Mouse (Mus musculus) olfactory bulb, adult 2 months (tissue): ENCODE data around the gene A3galt2.

Source experiments
- CTCF ChIP-seq: fragments of 200-500 bp; IDR thresholded peaks from 2 replicates; pipeline ENCODE4 v1.5.1; 2012; ENCODE audit warnings: low read depth, mild to moderate bottlenecking, low read length, moderate library complexity; ENCODE audit not compliant: insufficient read depth
- POLR2A ChIP-seq: fragments of 200-500 bp; IDR thresholded peaks from 2 replicates; pipeline ENCODE4 v1.6.1; 2012; ENCODE audit warnings: mild to moderate bottlenecking, low read depth, low read length, moderate library complexity; ENCODE audit not compliant: insufficient read depth

DNA sequence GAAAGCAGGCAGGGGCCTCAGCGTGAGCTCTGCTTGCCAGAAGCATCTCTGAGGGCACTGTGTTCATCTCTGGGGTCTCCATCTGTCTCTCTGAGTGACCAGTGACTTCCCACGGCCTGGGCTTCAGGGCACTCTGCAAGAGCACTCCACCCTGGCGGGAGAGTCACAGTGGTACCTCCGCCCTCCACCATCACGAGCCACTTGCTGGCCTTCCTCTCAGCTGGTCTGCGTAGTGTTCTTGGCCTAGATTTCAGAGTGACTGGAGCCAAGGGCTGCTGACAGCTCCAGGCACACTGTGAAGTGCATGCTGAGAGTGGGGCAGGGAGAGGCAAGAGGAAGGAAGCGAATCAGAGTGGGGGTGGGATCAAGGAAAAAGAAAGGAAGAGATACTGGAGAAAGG, 31.1 kb upstream of the A3galt2 start:
- TF ChIP-seq CTCF (no peak), POLR2A (no peak)
